Mouse (Mus musculus): ENCODE data around the gene Gm20878. TPM values are rescaled to one million over a fixed set of nuclear protein-coding genes. Genes with fewer than 3 reads are reported as not detected.
"Not testable (repeated sequence)": the region's sequence is repeated elsewhere in the genome, so short reads cannot be mapped to it uniquely, and the experiment has no call there.

Gene Gm20878
- polyA plus RNA-seq (2015; fragmentation: Nextera tagmentation; extraction: Ambion mirVana), result 0.28 TPM in 1 of 2 replicates, not detected in the other

GRCm38 (mm10) chr4:41941272-41941671 lies at the start of gene Gm20878:
Gm20878 (plus strand) TSS chr4:41941572.
- H3K9me3 ChIP-seq (replicated peaks; ENCODE audit: control insufficient read depth, low read length); H3K9ac ChIP-seq (ENCODE audit: low read depth, low read length); ATAC-seq (ENCODE audit: low read depth); H3K4me2 ChIP-seq (ENCODE audit: low read depth, low read length); H3K4me3 ChIP-seq (ENCODE audit: low read depth, low read length); H3K36me3 ChIP-seq (ENCODE audit: control insufficient read depth, insufficient read depth); H3K27me3 ChIP-seq (ENCODE audit: control insufficient read depth, insufficient read depth, low read depth, low read length); H3K4me1 ChIP-seq (ENCODE audit: control insufficient read depth, low read depth, low read length); H3K27ac ChIP-seq (ENCODE audit: low read length): not testable (repeated sequence)
- WGBS (ENCODE audit: insufficient replicate concordance), result no CpG with 5 or more reads among the region's 8 CpGs

GRCm38 (mm10) chr4:41903310-41903709 lies 38.1 kb upstream of the Gm20878 start, which contains the start of gene Gm21541:
Gm21541 (plus strand) TSS chr4:41903610.
- H3K4me1 ChIP-seq (ENCODE audit: control insufficient read depth, low read depth, low read length); H3K27me3 ChIP-seq (ENCODE audit: control insufficient read depth, insufficient read depth, low read depth, low read length); H3K4me2 ChIP-seq (ENCODE audit: low read depth, low read length); H3K9ac ChIP-seq (ENCODE audit: low read depth, low read length); H3K9me3 ChIP-seq (replicated peaks; ENCODE audit: control insufficient read depth, low read length); ATAC-seq (ENCODE audit: low read depth); H3K36me3 ChIP-seq (ENCODE audit: control insufficient read depth, insufficient read depth); H3K4me3 ChIP-seq (ENCODE audit: low read depth, low read length); H3K27ac ChIP-seq (ENCODE audit: low read length): not testable (repeated sequence)
- no CpG with 5 or more reads among the region's 5 CpGs for WGBS (ENCODE audit: insufficient replicate concordance)

GRCm38 (mm10) chr4:41965758-41966157 lies 24.4 kb downstream of the Gm20878 start, which contains the start of gene Fam205a4:
Fam205a4 (plus strand) TSS chr4:41966058.
- not testable (repeated sequence) for H3K9me3 ChIP-seq (replicated peaks; ENCODE audit: control insufficient read depth, low read length); H3K27ac ChIP-seq (ENCODE audit: low read length); H3K4me2 ChIP-seq (ENCODE audit: low read depth, low read length); H3K36me3 ChIP-seq (ENCODE audit: control insufficient read depth, insufficient read depth); ATAC-seq (ENCODE audit: low read depth); H3K4me3 ChIP-seq (ENCODE audit: low read depth, low read length); H3K9ac ChIP-seq (ENCODE audit: low read depth, low read length); H3K27me3 ChIP-seq (ENCODE audit: control insufficient read depth, insufficient read depth, low read depth, low read length); H3K4me1 ChIP-seq (ENCODE audit: control insufficient read depth, low read depth, low read length)
- no CpG with 5 or more reads among the region's 1 CpGs for WGBS (ENCODE audit: insufficient replicate concordance)

Other genes starting within 250 kb of the Gm20878 start
- gene Cntfr, start 244.5 kb upstream of the Gm20878 start, polyA plus RNA-seq (2015; fragmentation: Nextera tagmentation; extraction: Ambion mirVana), result 0.19 and 0.22 TPM in 2 replicates
- gene Il11ra1, start 241.6 kb upstream of the Gm20878 start, polyA plus RNA-seq (2015; fragmentation: Nextera tagmentation; extraction: Ambion mirVana), result 42.3 and 45.4 TPM in 2 replicates
- 27.1 and 27.2 TPM in 2 replicates for gene Rpp25l, start 228.0 kb upstream of the Gm20878 start, polyA plus RNA-seq (2015; fragmentation: Nextera tagmentation; extraction: Ambion mirVana)
- gene Dctn3, start 218.4 kb upstream of the Gm20878 start, polyA plus RNA-seq (2015; fragmentation: Nextera tagmentation; extraction: Ambion mirVana), result 56.9 and 62.0 TPM in 2 replicates
- not detected in 2 replicates for gene Arid3c, start 210.4 kb upstream of the Gm20878 start, polyA plus RNA-seq (2015; fragmentation: Nextera tagmentation; extraction: Ambion mirVana)
- gene Galt, start 186.3 kb upstream of the Gm20878 start, polyA plus RNA-seq (2015; fragmentation: Nextera tagmentation; extraction: Ambion mirVana), result 34.7 and 40.8 TPM in 2 replicates
- gene Sigmar1, start 185.4 kb upstream of the Gm20878 start, polyA plus RNA-seq (2015; fragmentation: Nextera tagmentation; extraction: Ambion mirVana), result 50.6 and 57.0 TPM in 2 replicates
- gene Ccl27a, start 167.3 kb upstream of the Gm20878 start, polyA plus RNA-seq (2015; fragmentation: Nextera tagmentation; extraction: Ambion mirVana), result 7.5 and 9.4 TPM in 2 replicates
- gene Gm21541, start 38.0 kb upstream of the Gm20878 start, polyA plus RNA-seq (2015; fragmentation: Nextera tagmentation; extraction: Ambion mirVana), result not detected in 2 replicates
- gene Fam205a4, start 24.5 kb downstream of the Gm20878 start, polyA plus RNA-seq (2015; fragmentation: Nextera tagmentation; extraction: Ambion mirVana), result not detected in 2 replicates
- not detected in 2 replicates for gene Gm21093, start 93.2 kb downstream of the Gm20878 start, polyA plus RNA-seq (2015; fragmentation: Nextera tagmentation; extraction: Ambion mirVana)
- gene Gm3893, start 149.6 kb downstream of the Gm20878 start, polyA plus RNA-seq (2015; fragmentation: Nextera tagmentation; extraction: Ambion mirVana), result not detected in 2 replicates
- gene Gm13304, start 173.2 kb downstream of the Gm20878 start, polyA plus RNA-seq (2015; fragmentation: Nextera tagmentation; extraction: Ambion mirVana), result 0.29 TPM in 1 of 2 replicates, not detected in the other
- not detected in 2 replicates for gene Gm13306, start 211.9 kb downstream of the Gm20878 start, polyA plus RNA-seq (2015; fragmentation: Nextera tagmentation; extraction: Ambion mirVana)
- gene Gm13305, start 227.0 kb downstream of the Gm20878 start, polyA plus RNA-seq (2015; fragmentation: Nextera tagmentation; extraction: Ambion mirVana), result 0.27 TPM in 1 of 2 replicates, not detected in the other

Measured in liver, embryonic 16.5 days (tissue).